Mouse (Mus musculus) midbrain, embryonic 14.5 days (tissue): ENCODE results near the gene Nsl1. TPM values are rescaled to one million over a fixed set of nuclear protein-coding genes. Genes with fewer than 3 reads are reported as not detected.

Experiments used
- ATAC-seq: fragments of 200-750 bp; cut with Nextera tagmentation; 2 replicates; pipeline ENCODE4 v1.8.0; 2017; ENCODE audit warnings: moderate number of reproducible peaks, moderate library complexity; ENCODE audit not compliant: low FRiP score, low TSS enrichment
- DNase-seq: peaks from one replicate; pipeline ENCODE4 v3.0.0-alpha.2; 2015
- H3K27ac ChIP-seq: fragments of 300-500 bp; sonication (generic); replicated peaks from 2 replicates; pipeline ENCODE4 v1.5.1; 2014; ENCODE audit warnings: mild to moderate bottlenecking, low read depth, low read length, moderate library complexity
- H3K27me3 ChIP-seq: fragments of 300-500 bp; sonication (generic); 2 replicates; pipeline ENCODE4 v1.6.1; 2014; ENCODE audit warnings: low read length, control low read depth, mixed read lengths; ENCODE audit not compliant: control insufficient read depth, insufficient read depth
- H3K36me3 ChIP-seq: fragments of 300-500 bp; sonication (generic); 2 replicates; pipeline ENCODE4 v1.6.1; 2014; ENCODE audit warnings: low read length, control low read depth; ENCODE audit not compliant: control insufficient read depth, insufficient read depth
- H3K4me1 ChIP-seq: fragments of 300-500 bp; sonication (generic); 2 replicates; pipeline ENCODE4 v1.6.1; 2014; ENCODE audit warnings: mild to moderate bottlenecking, antibody characterized with exemption, low read length, control low read depth; ENCODE audit not compliant: control insufficient read depth, insufficient read depth
- H3K4me2 ChIP-seq: fragments of 300-500 bp; sonication (generic); 2 replicates; pipeline ENCODE4 v1.6.1; 2014; ENCODE audit warnings: mild to moderate bottlenecking, low read length, moderate library complexity
- H3K4me3 ChIP-seq: fragments of 300-500 bp; sonication (generic); replicated peaks from 2 replicates; pipeline ENCODE4 v1.5.1; 2014; ENCODE audit warnings: low read depth, low read length
- H3K9ac ChIP-seq: fragments of 300-500 bp; sonication (generic); replicated peaks from 2 replicates; pipeline ENCODE4 v1.6.1; 2014; ENCODE audit warnings: mild to moderate bottlenecking, low read length, moderate library complexity
- H3K9me3 ChIP-seq: fragments of 300-500 bp; sonication (generic); 2 replicates; pipeline ENCODE4 v1.6.1; 2016; ENCODE audit warnings: low read length, control low read depth, mixed read lengths; ENCODE audit not compliant: control insufficient read depth
- WGBS: fragments of 180-500 bp; shearing (Covaris S2); extraction: QIAGEN DNeasy Blood & Tissue Kit; methylation state at CpG from one replicate; pipeline ENCODE4 v1.1.7; 2014; 5-methylcytosine and 5-hydroxymethylcytosine counted together
- polyA plus RNA-seq: library from polyadenylated mRNA; unstranded; fragments of >200 nt; fragmentation: Nextera tagmentation; extraction: Ambion mirVana; gene quantifications from 2 replicates; pipeline ENCODE4 v1.2.1, GENCODE M21; 2014

Nsl1 gene
- polyA plus RNA-seq, 1 experiment from 2014 or later, result 4.9 TPM

- H3K9ac ChIP-seq, result no peak overlapping the region
- DNase-seq (no peak), ATAC-seq (no peak)
- H3K9me3 ChIP-seq, result no peaks in the 10 kb centered on the region
- H3K36me3 ChIP-seq, result no peaks in the 10 kb centered on the region
- H3K4me1 ChIP-seq, result peaks cover 9% of the 10 kb centered on the region
- H3K27me3 ChIP-seq, result no peaks in the 10 kb centered on the region
- H3K4me3 ChIP-seq, result no peak overlapping the region
- WGBS, result 89% methylated on average over 2 of the region's 2 CpGs
- no peak overlapping the region for H3K4me2 ChIP-seq
- no peak overlapping the region for H3K27ac ChIP-seq
Observed at GRCm38 (mm10) chr1:191064535-191064934, 1.7 kb downstream of the Nsl1 start.

GRCm38 (mm10) chr1:191065188-191065587 is 2.4 kb downstream of the Nsl1 start:
- no peaks in the 10 kb centered on the region for H3K27me3 ChIP-seq
- no peaks in the 10 kb centered on the region for H3K9me3 ChIP-seq
- H3K36me3 ChIP-seq, result peaks cover 4% of the 10 kb centered on the region
- DNase-seq (no peak), ATAC-seq (no peak)
- WGBS, result 81% methylated on average over 4 of the region's 4 CpGs
- no peak overlapping the region for H3K4me3 ChIP-seq
- H3K9ac ChIP-seq, result no peak overlapping the region
- no peak overlapping the region for H3K27ac ChIP-seq
- peaks cover 9% of the 10 kb centered on the region for H3K4me1 ChIP-seq
- no peak overlapping the region for H3K4me2 ChIP-seq

GRCm38 (mm10) chr1:191068377-191068776 is 5.6 kb downstream of the Nsl1 start:
- Histone ChIP-seq H3K9ac (no peak overlapping the region), H3K4me2 (no peak overlapping the region), H3K4me1 (0 out of 2 replicates have a peak, but pooled peaks cover under 1% of the 10 kb centered on the region), H3K27ac (no peak overlapping the region), H3K4me3 (no peak overlapping the region), H3K9me3 (no peaks in the 10 kb centered on the region), H3K36me3 (peaks cover 17% of the 10 kb centered on the region), H3K27me3 (no peaks in the 10 kb centered on the region)
- DNase-seq, result peak; percentile 9
- 86% methylated on average over 5 of the region's 5 CpGs for WGBS
- ATAC-seq, result no peak

GRCm38 (mm10) chr1:191070259-191070658 is 7.4 kb downstream of the Nsl1 start:
- H3K4me2 ChIP-seq, result no peak overlapping the region
- H3K4me1 ChIP-seq, result no peaks in the 10 kb centered on the region
- H3K9ac ChIP-seq, result no peak overlapping the region
- H3K9me3 ChIP-seq, result no peaks in the 10 kb centered on the region
- no peaks in the 10 kb centered on the region for H3K27me3 ChIP-seq
- WGBS, result 88% methylated on average over 4 of the region's 4 CpGs
- H3K36me3 ChIP-seq, result peaks cover 23% of the 10 kb centered on the region
- ATAC-seq (no peak), DNase-seq (no peak)
- H3K4me3 ChIP-seq, result no peak overlapping the region
- H3K27ac ChIP-seq, result no peak overlapping the region

- Histone ChIP-seq H3K4me2 (no peak overlapping the region), H3K4me3 (no peak overlapping the region), H3K27me3 (no peaks in the 10 kb centered on the region), H3K9ac (no peak overlapping the region), H3K36me3 (peaks cover 23% of the 10 kb centered on the region), H3K9me3 (no peaks in the 10 kb centered on the region), H3K27ac (no peak overlapping the region), H3K4me1 (no peaks in the 10 kb centered on the region)
- DNase-seq, result no peak
- WGBS, result 94% methylated on average over 6 of the region's 6 CpGs
- ATAC-seq, result no peak
Observed at GRCm38 (mm10) chr1:191071613-191072012, 8.8 kb downstream of the Nsl1 start.

- no peaks in the 10 kb centered on the region for H3K4me1 ChIP-seq
- H3K4me3 ChIP-seq, result no peak overlapping the region
- WGBS, result 95% methylated on average over 16 of the region's 16 CpGs
- no peak overlapping the region for H3K9ac ChIP-seq
- peaks cover 23% of the 10 kb centered on the region for H3K36me3 ChIP-seq
- no peak overlapping the region for H3K4me2 ChIP-seq
- H3K27me3 ChIP-seq, result no peaks in the 10 kb centered on the region
- no peak overlapping the region for H3K27ac ChIP-seq
- DNase-seq (no peak), ATAC-seq (no peak)
- H3K9me3 ChIP-seq, result no peaks in the 10 kb centered on the region
Observed at GRCm38 (mm10) chr1:191072329-191072913, 9.6 kb downstream of the Nsl1 start.

GRCm38 (mm10) chr1:191073001-191073400 is 10.2 kb downstream of the Nsl1 start:
- Histone ChIP-seq H3K27ac (no peak overlapping the region), H3K9ac (no peak overlapping the region), H3K4me1 (no peaks in the 10 kb centered on the region), H3K36me3 (peaks cover 26% of the 10 kb centered on the region), H3K4me3 (no peak overlapping the region), H3K9me3 (no peaks in the 10 kb centered on the region), H3K4me2 (no peak overlapping the region), H3K27me3 (no peaks in the 10 kb centered on the region)
- ATAC-seq (no peak), DNase-seq (no peak)
- 93% methylated on average over 6 of the region's 6 CpGs for WGBS

- Histone ChIP-seq H3K4me3 (no peak overlapping the region), H3K27me3 (no peaks in the 10 kb centered on the region), H3K36me3 (peaks cover 28% of the 10 kb centered on the region), H3K9ac (no peak overlapping the region), H3K27ac (no peak overlapping the region), H3K4me1 (no peaks in the 10 kb centered on the region), H3K4me2 (no peak overlapping the region), H3K9me3 (no peaks in the 10 kb centered on the region)
- WGBS, result 89% methylated on average over 4 of the region's 4 CpGs
- DNase-seq, result no peak
- no peak for ATAC-seq
Observed at GRCm38 (mm10) chr1:191073486-191073885, 10.7 kb downstream of the Nsl1 start.

- Histone ChIP-seq H3K27me3 (no peaks in the 10 kb centered on the region), H3K27ac (no peak overlapping the region), H3K36me3 (peaks cover 23% of the 10 kb centered on the region), H3K9me3 (no peaks in the 10 kb centered on the region), H3K4me3 (no peak overlapping the region), H3K9ac (no peak overlapping the region), H3K4me2 (no peak overlapping the region), H3K4me1 (no peaks in the 10 kb centered on the region)
- DNase-seq (peak; percentile 87), ATAC-seq (no peak)
- 76% methylated on average over 10 of the region's 10 CpGs for whole genome bisulfite sequencing
Observed at GRCm38 (mm10) chr1:191075199-191075883, 12.5 kb downstream of the Nsl1 start.
